Mouse (Mus musculus): Measurements from ENCODE around the gene Ascc2.

DNA sequence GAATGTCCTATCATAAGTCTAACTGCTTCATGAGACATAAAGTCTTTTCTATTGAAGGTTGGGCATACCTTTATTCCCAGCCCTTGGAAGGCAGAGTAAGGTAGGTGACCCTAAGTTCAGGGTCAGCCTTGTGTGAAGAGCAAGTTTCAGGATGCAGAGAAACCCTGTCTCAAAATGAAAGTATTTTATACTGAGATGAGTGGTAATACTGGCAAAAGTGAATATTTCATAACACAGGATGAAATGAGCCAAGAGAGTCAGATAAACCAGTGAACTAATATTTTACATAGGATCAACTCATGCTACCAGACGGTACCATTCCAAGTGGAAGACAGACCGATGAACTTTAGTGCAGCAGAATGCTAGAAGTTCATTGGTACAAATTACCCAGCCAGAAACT lies 39.1 kb upstream of the Ascc2 start:
- TF ChIP-seq CTCF (IDR thresholded peaks at IDR 0.05; ENCODE audit: extremely low read depth, insufficient read length, insufficient replicate concordance, low read depth, low read length) (no peak), POLR2A (IDR thresholded peaks at IDR 0.05; ENCODE audit: low read depth, low read length) (no peak)

Measured in small intestine, adult 2 months (tissue).